Mouse (Mus musculus) CH12.LX (cell line): ENCODE measurements around the gene Pax5.

ENCODE experiments used
- CHD2 ChIP-seq: IDR thresholded peaks from 2 replicates; pipeline ENCODE4 v1.6.1; 2011; ENCODE audit warnings: low read length, improper control_type of control experiment
- CTCF ChIP-seq, 2 experiments: IDR thresholded peaks in 1 of 2; conservative IDR thresholded peaks in 1 of 2; 2 replicates each; pipeline ENCODE4 v1.5.1; 2011 to 2012; ENCODE audit warnings: low read depth in 2 of 2, low read length in 2 of 2, improper control_type of control experiment in 1 of 2, inconsistent platforms in 1 of 2, mild to moderate bottlenecking in 1 of 2, moderate library complexity in 1 of 2
- E2F4 ChIP-seq: IDR thresholded peaks from 2 replicates; pipeline ENCODE4 v1.6.1; 2011; ENCODE audit warnings: low read depth, low read length, improper control_type of control experiment; ENCODE audit not compliant: insufficient replicate concordance
- JUND ChIP-seq: conservative IDR thresholded peaks from 2 replicates; pipeline ENCODE4 v1.6.1; 2011; ENCODE audit warnings: low read depth, low read length, improper control_type of control experiment
- MAX ChIP-seq: IDR thresholded peaks from 2 replicates; pipeline ENCODE4 v1.6.1; 2011; ENCODE audit warnings: low read length, improper control_type of control experiment
- RAD21 ChIP-seq: IDR thresholded peaks from 2 replicates; pipeline ENCODE4 v1.6.1; 2011; ENCODE audit warnings: low read depth, mild to moderate bottlenecking, low read length, improper control_type of control experiment, moderate library complexity
- RCOR1 ChIP-seq: conservative IDR thresholded peaks from 2 replicates; pipeline ENCODE4 v1.6.1; 2012; ENCODE audit warnings: low read depth, mild to moderate bottlenecking, inconsistent platforms, low read length, improper control_type of control experiment
- TBP ChIP-seq: conservative IDR thresholded peaks from 2 replicates; pipeline ENCODE4 v1.6.1; 2011; ENCODE audit warnings: low read depth, low read length, improper control_type of control experiment
- TCF12 ChIP-seq: IDR thresholded peaks from 2 replicates; pipeline ENCODE4 v1.6.1; 2014; ENCODE audit warnings: low read depth, mild to moderate bottlenecking, inconsistent platforms, low read length, improper control_type of control experiment
- UBTF ChIP-seq: IDR thresholded peaks from 2 replicates; pipeline ENCODE4 v1.6.1; 2012; ENCODE audit warnings: low read depth, mild to moderate bottlenecking, inconsistent platforms, low read length, improper control_type of control experiment, moderate library complexity
- ZC3H11A ChIP-seq: IDR thresholded peaks from 2 replicates; pipeline ENCODE4 v1.6.1; 2012; ENCODE audit warnings: low read depth, mild to moderate bottlenecking, inconsistent platforms, low read length, improper control_type of control experiment

DNA sequence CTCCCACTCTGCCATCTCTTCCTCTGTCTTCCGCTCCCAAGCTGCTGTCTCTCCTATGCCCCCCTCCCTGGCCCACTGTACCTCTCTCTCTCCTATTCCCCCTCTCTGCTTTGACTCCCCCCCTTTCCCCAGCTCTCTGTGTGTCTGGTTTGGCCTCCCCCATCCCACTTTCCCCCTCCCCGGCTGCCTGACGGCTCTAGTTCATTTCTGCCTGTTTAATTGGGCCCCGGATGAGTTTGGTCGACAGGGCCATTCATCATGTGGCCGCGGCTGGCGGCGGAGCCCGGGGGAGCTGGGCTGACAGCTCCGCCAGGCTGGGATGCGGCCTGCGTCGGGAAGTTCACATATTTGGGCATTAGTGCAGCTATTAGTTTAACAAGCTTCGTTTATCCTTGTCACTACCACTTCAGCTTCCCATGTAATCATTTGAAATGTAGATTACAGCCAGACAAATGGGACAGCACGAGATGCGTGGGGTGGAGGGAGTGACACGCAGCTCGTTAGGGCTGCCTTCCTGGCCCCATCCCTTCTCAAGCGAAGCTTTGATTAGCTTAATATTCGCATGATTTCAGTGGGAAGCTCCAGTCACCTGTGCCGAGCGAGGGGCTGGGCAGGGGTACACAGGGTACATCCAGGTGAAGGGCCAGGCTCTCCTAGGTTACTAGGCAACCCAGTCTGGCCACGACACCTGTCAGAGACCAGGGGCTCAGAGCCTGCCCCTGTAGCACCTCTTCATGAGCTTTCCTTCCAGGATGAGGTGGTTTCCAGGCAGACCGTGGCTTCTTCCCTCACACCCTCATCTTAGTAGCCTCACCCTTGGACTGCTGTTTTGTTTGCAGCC lies 201.7 kb downstream of the Pax5 start:
- no peak for TF ChIP-seq CTCF (conservative IDR thresholded peaks at IDR 0.05 in 1 of 2, IDR thresholded peaks at IDR 0.05 in 1 of 2; ENCODE audit: low read depth in 2 of 2, low read length in 2 of 2)
- no peak for TF ChIP-seq UBTF
- TF ChIP-seq TCF12, result no peak
- no peak for TF ChIP-seq MAX
- TF ChIP-seq RAD21, result no peak
- TF ChIP-seq JUND, result no peak
- TF ChIP-seq RCOR1, result no peak
- TF ChIP-seq TBP, result no peak
- TF ChIP-seq E2F4, result no peak
- TF ChIP-seq CHD2, result no peak
- TF ChIP-seq ZC3H11A, result no peak
